Mouse (Mus musculus): ENCODE measurements around the gene Opalin.

Opalin gene

DNA sequence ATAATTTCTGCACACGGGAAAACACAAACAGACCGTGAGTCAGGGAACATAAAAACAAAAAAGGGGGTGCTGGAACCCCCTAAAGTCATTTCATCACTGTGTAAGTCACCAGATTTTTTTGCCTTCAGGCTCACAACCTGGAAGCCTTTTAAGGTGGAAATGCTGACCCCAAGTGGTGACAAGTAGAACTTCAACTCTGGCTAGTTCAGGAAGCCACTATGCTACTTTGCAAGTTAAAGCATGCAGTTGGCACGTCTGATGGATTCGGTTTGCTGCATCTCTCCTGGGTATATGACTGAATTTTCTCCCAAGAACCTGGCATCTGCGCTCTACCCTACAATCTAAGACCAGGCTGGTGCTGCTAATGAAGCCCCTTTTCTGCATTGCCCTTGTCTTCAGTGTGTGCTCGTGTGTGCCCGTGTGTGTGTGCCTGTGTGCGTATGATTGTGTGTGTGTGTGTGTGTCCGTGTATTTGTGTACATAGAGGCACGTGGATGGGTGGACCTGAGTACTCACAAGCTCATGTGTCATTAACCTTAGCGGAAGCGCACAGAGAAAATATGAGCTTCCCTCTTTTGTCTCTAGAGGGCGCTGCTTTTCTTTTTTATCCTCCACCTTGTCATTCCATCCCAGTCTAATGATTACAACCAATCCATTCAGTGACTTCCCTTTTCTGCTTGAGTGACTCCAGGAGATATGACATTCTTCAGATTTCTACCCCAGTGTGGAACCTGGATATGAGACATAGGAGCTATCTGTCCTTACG lies 60.8 kb downstream of the Opalin start:
- DNase-seq (ENCODE audit: low spot score in 2 of 2), result peak in 1 of 2 experiments; percentile 54

DNA sequence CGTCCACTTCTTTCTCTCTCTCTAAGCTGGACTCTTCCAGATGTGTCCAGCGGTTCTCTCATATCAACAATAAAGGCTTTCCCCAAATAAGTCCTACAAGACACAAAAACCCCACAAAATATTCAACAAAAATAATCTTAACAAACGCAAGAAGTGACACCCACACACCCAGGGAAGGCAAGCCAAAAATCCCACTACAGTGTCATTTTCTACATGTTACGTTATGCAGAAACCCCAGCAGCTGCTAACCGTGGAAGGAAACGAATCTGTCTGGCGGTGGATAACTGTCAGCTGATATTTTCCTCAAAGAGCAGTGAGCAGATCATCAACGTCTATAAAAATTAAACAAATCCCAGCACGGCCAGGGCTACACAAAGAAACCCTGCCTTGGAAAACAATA lies 62.9 kb downstream of the Opalin start:
- DNase-seq (ENCODE audit: low spot score in 2 of 2), result no peak

DNA sequence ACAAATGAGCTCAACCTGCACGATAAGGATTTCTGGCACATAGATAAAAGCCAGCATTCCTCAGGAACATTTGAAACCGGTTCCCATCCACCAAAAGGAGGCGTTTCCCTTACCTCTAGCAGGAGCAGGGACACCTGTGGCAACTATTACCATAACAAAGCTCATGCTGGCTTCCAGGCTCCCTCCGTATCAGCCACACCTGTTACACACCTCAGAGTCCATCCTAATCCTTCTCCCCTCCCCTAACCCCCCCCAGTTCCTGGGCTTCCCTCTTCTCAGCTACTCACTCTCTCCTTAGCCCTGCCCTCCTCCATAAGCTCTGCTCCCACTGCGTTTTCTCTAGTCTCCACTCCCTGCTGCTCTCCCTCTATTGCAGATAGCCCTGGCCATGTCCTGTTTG lies 63.3 kb downstream of the Opalin start:
- DNase-seq (ENCODE audit: low spot score in 2 of 2), result no peak
